Mouse (Mus musculus): ENCODE measurements around the gene Smtn.

GRCm38 (mm10) chr11:3580306-3581084 lies 40.1 kb upstream of the Smtn start:
- TF ChIP-seq POLR2A (IDR thresholded peaks at IDR 0.05; ENCODE audit: low read depth, low read length), result no peak
- no peak for TF ChIP-seq CTCF (IDR thresholded peaks at IDR 0.05; ENCODE audit: extremely low read depth, insufficient read length, insufficient replicate concordance, low read depth, low read length)
